Mouse (Mus musculus) liver, embryonic 11.5 days (tissue): ENCODE data around the gene Adrm1. TPM values are rescaled to one million over a fixed set of nuclear protein-coding genes. Genes with fewer than 3 reads are reported as not detected.

Experiments
- ATAC-seq: fragments of 200-750 bp; cut with Nextera tagmentation; replicated peaks from 2 replicates; pipeline ENCODE4 v1.8.0; 2017; ENCODE audit warnings: moderate number of reproducible peaks, mild to moderate bottlenecking, moderate TSS enrichment, moderate library complexity; ENCODE audit not compliant: low FRiP score
- DNase-seq: peaks from one replicate; pipeline ENCODE4 v3.0.0-alpha.2; 2017; ENCODE audit warnings: low spot score
- H3K27ac ChIP-seq: fragments of 300-500 bp; sonication (generic); 2 replicates; pipeline ENCODE4 v1.5.1; 2014; ENCODE audit warnings: mild to moderate bottlenecking, low read depth, low read length, control low read depth
- H3K27me3 ChIP-seq: fragments of 300-500 bp; sonication (generic); replicated peaks from 2 replicates; pipeline ENCODE4 v1.6.1; 2014; ENCODE audit warnings: low read length, mixed read lengths; ENCODE audit not compliant: control insufficient read depth, insufficient read depth
- H3K36me3 ChIP-seq: fragments of 300-500 bp; sonication (generic); 2 replicates; pipeline ENCODE4 v1.6.1; 2014; ENCODE audit warnings: mild to moderate bottlenecking, low read length, moderate library complexity, mixed read lengths; ENCODE audit not compliant: control insufficient read depth, insufficient read depth
- H3K4me1 ChIP-seq: fragments of 300-500 bp; sonication (generic); replicated peaks from 2 replicates; pipeline ENCODE4 v1.6.1; 2014; ENCODE audit warnings: low read length, mixed read lengths; ENCODE audit not compliant: control insufficient read depth, insufficient read depth
- H3K4me2 ChIP-seq: fragments of 300-500 bp; sonication (generic); 2 replicates; pipeline ENCODE4 v1.6.1; 2014; ENCODE audit warnings: mild to moderate bottlenecking, control low read depth, moderate library complexity
- H3K4me3 ChIP-seq: fragments of 300-500 bp; sonication (generic); 2 replicates; pipeline ENCODE4 v1.5.1; 2014; ENCODE audit warnings: low read depth, low read length, control low read depth
- H3K9ac ChIP-seq: fragments of 300-500 bp; sonication (generic); 2 replicates; pipeline ENCODE4 v1.6.1; 2014; ENCODE audit warnings: low read depth, low read length, control low read depth
- H3K9me3 ChIP-seq: fragments of 300-500 bp; sonication (generic); 2 replicates; pipeline ENCODE4 v1.6.1; 2016; ENCODE audit warnings: low read length, inconsistent platforms, mixed read lengths; ENCODE audit not compliant: control insufficient read depth
- WGBS: fragments of 180-500 bp; shearing (Covaris S2); extraction: QIAGEN DNeasy Blood & Tissue Kit; methylation state at CpG from one replicate; pipeline ENCODE4 v1.1.7; 2014; 5-methylcytosine and 5-hydroxymethylcytosine counted together
- polyA plus RNA-seq: library from polyadenylated mRNA; unstranded; fragments of >200 nt; fragmentation: Nextera tagmentation; extraction: Ambion mirVana; gene quantifications from 2 replicates; pipeline ENCODE4 v1.2.1, GENCODE M21; 2014

Gene Adrm1
- polyA plus RNA-seq, 1 experiment from 2014 or later: 217 TPM

DNA sequence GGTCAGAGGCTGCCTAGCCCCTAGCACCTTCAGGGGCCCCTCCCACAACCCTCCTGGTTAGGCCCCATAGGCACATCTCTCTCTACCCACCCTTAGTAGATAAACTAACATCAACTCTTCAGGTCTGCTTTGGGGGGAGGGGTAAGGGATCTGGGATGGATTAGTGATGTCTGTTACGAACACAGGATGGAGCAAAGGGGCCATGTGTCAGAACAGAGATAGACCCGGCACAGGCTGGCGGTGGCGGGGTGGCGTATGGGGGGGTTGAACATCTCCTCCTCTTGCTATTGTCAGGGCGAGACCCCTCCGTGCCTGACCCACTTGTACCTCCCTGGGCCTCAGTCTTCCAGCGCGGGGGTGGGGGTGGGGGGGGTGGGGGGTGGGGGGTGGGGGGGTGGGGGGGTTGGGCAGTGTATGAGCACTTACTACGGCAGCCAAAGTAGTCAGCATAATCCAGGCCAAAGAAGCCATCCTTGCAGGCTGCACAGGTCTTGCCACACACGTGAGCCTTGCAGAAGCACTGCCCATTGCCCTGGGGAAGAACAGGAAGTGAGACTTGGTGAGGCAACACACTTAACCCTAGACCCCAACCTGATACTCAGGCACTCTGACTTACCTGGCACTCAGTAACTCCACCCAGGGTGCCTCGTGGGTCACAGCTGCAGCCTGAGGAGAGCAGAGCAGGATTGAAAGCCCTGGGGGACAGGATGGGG is 25.5 kb downstream of the Adrm1 start:
- H3K4me3 ChIP-seq: no peak overlapping the region
- H3K27ac ChIP-seq: no peak overlapping the region
- peak; percentile 59 for ATAC-seq
- H3K4me1 ChIP-seq: no peaks in the 10 kb centered on the region
- no peaks in the 10 kb centered on the region for H3K36me3 ChIP-seq
- H3K27me3 ChIP-seq: no peaks in the 10 kb centered on the region
- H3K9me3 ChIP-seq: no peaks in the 10 kb centered on the region
- no peak for DNase-seq
- H3K4me2 ChIP-seq: no peak overlapping the region
- H3K9ac ChIP-seq: no peak overlapping the region
- WGBS: 52% methylated on average over 12 of the region's 12 CpGs

DNA sequence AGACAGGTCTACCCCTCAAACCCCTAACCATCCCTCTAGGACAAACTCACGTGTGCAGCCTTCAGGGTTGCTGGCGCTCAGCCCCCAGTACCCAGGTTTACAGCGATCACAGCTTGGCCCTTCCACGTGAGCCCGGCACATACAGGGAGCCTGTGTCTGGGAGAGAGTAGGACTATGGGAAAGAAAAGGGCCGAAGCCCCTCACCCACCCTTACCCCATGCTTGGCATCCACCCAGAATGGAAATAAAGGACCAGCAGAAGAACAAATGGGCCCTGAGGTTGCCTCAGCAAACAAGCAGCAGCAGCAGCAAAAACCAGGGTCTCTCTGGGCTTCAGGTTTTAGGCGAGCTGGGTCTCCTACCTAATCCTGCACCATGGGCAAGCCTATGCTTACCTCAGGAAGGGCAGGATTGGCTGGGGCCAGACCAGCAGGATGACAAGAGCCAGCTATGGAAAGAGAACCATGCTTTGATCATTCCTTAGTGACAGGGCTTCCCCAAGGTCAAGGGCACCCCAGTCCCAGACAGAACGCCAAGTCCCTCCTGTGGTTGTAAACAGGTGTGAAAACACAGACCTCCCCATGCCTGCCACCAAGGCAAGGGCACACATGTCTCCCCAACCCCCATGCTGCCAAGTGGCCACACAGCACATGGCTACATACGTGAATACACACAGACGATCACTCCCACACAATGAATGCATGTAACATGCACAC is 26.2 kb downstream of the Adrm1 start:
- no peak for DNase-seq
- ATAC-seq: no peak
- Histone ChIP-seq H3K9me3 (no peaks in the 10 kb centered on the region), H3K4me3 (no peak overlapping the region), H3K27ac (no peak overlapping the region), H3K4me2 (no peak overlapping the region), H3K9ac (no peak overlapping the region), H3K4me1 (no peaks in the 10 kb centered on the region), H3K27me3 (no peaks in the 10 kb centered on the region), H3K36me3 (no peaks in the 10 kb centered on the region)
- WGBS: 84% methylated on average over 10 of the region's 10 CpGs

DNA sequence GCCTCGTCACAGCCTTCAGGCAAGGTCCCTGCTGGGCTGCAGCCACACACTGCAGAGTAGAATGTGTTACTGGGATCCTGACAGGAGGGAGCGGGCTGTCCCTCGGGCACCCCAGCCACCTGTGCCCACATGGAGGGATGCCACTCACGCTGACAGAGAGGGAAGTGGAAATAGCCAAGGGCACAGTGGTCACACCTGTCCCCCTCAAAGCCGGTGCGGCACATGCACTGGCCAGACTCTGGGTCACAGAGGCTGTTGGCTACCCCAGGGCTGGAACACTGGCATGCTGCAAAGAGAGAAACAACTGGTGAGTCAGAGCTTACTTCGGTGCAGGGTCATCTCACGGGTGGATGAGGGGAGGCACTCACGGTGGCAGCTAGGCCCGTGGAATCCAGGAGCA is 27.5 kb downstream of the Adrm1 start:
- WGBS: 92% methylated on average over 10 of the region's 10 CpGs
- ATAC-seq (no peak), DNase-seq (no peak)
- Histone ChIP-seq H3K4me3 (no peak overlapping the region), H3K4me2 (no peak overlapping the region), H3K27ac (no peak overlapping the region), H3K27me3 (no peaks in the 10 kb centered on the region), H3K9me3 (no peaks in the 10 kb centered on the region), H3K4me1 (no peaks in the 10 kb centered on the region), H3K9ac (no peak overlapping the region), H3K36me3 (no peaks in the 10 kb centered on the region)

DNA sequence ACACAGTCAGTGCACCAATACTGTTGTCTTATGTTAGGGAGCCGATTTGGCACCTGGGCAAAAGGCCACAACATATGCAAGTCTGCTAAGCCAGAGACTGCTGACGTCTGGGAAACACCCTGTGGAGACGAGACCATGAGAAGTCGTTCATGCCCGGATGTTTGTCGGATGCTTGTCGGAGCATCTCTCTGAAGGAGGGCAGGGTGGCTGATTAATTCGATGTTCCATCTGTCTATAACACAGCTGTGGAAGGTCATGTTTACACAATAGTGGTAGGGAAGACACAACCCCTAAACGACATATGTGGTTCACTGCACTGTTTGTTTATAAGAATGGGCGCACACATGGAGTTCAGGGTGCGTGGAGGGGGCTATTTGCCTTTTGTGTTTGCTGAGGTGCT is 29.4 kb downstream of the Adrm1 start:
- Histone ChIP-seq H3K4me2 (no peak overlapping the region), H3K36me3 (no peaks in the 10 kb centered on the region), H3K9me3 (no peaks in the 10 kb centered on the region), H3K27me3 (no peaks in the 10 kb centered on the region), H3K4me3 (no peak overlapping the region), H3K9ac (no peak overlapping the region), H3K4me1 (no peaks in the 10 kb centered on the region), H3K27ac (no peak overlapping the region)
- no peak for ATAC-seq
- no peak for DNase-seq
- WGBS: 78% methylated on average over 11 of the region's 11 CpGs

DNA sequence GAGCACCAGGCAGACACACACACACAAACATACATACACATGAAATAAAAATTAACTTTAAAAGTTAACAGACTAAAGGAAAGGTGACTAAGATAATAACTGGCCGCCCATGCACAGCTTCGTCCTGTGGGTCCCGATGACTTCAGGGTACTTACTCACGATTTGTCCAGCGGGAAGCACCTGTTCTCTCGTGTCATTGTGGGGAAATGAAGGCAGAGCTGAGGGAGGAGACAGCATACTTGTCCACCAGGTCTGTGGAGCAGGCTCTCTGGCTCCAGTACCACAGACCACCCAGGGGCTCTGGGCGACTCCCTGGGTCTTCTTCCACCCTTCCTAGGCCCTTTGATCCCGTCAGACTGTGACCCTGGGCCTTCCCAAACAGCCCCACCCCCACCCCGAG is 30.0 kb downstream of the Adrm1 start:
- Histone ChIP-seq H3K9me3 (no peaks in the 10 kb centered on the region), H3K4me1 (no peaks in the 10 kb centered on the region), H3K27ac (no peak overlapping the region), H3K4me3 (no peak overlapping the region), H3K36me3 (no peaks in the 10 kb centered on the region), H3K4me2 (no peak overlapping the region), H3K27me3 (no peaks in the 10 kb centered on the region), H3K9ac (no peak overlapping the region)
- ATAC-seq: no peak
- WGBS: 74% methylated on average over 9 of the region's 9 CpGs
- DNase-seq: no peak

DNA sequence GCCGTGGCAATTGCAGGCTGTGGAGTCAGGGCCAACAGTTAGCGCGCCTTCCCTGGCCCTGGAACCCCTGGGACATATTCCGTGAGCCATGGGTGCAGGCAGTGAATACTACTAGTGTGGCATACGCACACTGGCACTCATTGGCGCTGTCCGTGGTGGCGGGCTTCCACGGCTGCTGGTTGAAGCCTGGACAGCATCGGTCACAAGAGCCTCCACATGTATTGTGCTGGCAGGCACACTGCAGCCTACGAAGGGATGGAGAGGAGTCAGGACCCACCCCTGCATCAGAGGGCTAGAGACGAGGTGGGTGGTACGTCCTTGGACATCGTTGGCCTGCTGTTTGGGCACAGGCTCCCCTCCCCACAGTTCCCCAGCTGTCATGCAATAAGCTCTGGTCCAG is 31.0 kb downstream of the Adrm1 start:
- H3K27me3 ChIP-seq: no peaks in the 10 kb centered on the region
- no peak overlapping the region for H3K9ac ChIP-seq
- no peak overlapping the region for H3K4me2 ChIP-seq
- H3K4me1 ChIP-seq: no peaks in the 10 kb centered on the region
- ATAC-seq (no peak), DNase-seq (no peak)
- 90% methylated on average over 14 of the region's 14 CpGs for WGBS
- no peaks in the 10 kb centered on the region for H3K36me3 ChIP-seq
- H3K27ac ChIP-seq: no peak overlapping the region
- no peaks in the 10 kb centered on the region for H3K9me3 ChIP-seq
- no peak overlapping the region for H3K4me3 ChIP-seq

DNA sequence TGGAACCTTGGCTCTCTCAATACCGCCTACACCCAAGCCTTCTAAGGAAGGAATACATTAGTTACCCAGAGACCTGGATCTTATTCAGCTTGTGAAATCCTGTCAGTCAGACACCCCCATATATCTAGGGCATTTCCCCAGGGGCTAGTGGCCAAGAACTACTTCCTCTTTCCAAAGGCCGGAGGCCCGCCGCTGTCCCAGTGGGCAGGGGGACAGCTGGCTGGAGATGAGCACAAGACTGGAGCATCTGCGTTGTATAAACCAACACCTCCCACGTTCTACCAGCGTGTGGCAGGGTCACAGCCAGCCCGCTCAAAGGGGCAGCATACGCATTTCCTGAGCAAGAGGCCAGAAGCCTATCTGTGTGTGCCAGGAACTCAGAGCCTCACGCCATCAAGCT is 31.5 kb downstream of the Adrm1 start:
- WGBS: 60% methylated on average over 10 of the region's 10 CpGs
- Histone ChIP-seq H3K4me3 (no peak overlapping the region), H3K4me1 (no peaks in the 10 kb centered on the region), H3K9me3 (no peaks in the 10 kb centered on the region), H3K27me3 (no peaks in the 10 kb centered on the region), H3K27ac (no peak overlapping the region), H3K9ac (no peak overlapping the region), H3K36me3 (no peaks in the 10 kb centered on the region), H3K4me2 (no peak overlapping the region)
- ATAC-seq (no peak), DNase-seq (no peak)

DNA sequence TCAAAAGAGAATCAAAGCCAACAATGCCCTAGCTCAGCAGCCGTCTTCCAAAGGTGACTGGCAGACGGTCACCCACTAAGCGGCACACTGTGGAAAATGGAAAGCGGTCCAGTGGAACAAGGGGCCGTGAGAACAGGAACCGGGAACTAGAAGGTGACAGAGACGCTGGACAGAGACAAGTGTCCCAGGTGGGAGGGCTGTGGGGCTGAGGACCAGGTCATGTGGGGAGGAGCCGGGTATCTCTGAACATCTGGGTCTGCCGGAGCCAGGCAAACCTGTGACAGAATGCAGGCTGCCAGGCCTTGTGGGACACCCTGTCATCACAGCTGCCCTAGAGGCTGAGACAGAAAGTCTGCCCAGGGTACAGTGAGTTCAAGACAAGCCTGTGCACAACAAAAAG is 33.2 kb downstream of the Adrm1 start:
- 84% methylated on average over 9 of the region's 9 CpGs for WGBS
- Histone ChIP-seq H3K36me3 (no peaks in the 10 kb centered on the region), H3K9ac (no peak overlapping the region), H3K4me3 (no peak overlapping the region), H3K27ac (no peak overlapping the region), H3K27me3 (no peaks in the 10 kb centered on the region), H3K4me1 (no peaks in the 10 kb centered on the region), H3K9me3 (no peaks in the 10 kb centered on the region), H3K4me2 (no peak overlapping the region)
- ATAC-seq (no peak), DNase-seq (no peak)
